Mouse (Mus musculus) liver, adult 2 months (tissue): Measurements from ENCODE around the gene Extl1. TPM values are rescaled to one million over a fixed set of nuclear protein-coding genes. Genes with fewer than 3 reads are reported as not detected.
"Not testable (repeated sequence)": the region's sequence is repeated elsewhere in the genome, so short reads cannot be mapped to it uniquely, and the experiment has no call there.

Source experiments
- DNase-seq: peaks from one replicate; pipeline ENCODE4 v3.0.0-alpha.2; 2011; ENCODE audit warnings: low read depth, low spot score; ENCODE audit errors: extremely low read depth
- H3K27ac ChIP-seq: fragments of 200-500 bp; replicated peaks from 2 replicates; pipeline ENCODE4 v1.5.1; 2012; ENCODE audit warnings: low read depth, mild to moderate bottlenecking, control low read depth, inconsistent platforms, low read length; ENCODE audit not compliant: insufficient read depth
- H3K27me3 ChIP-seq: fragments of 200-500 bp; 2 replicates; pipeline ENCODE4 v1.6.1; 2012; ENCODE audit warnings: mild to moderate bottlenecking, moderate library complexity, low read length, inconsistent platforms; ENCODE audit not compliant: control insufficient read depth, insufficient read depth
- H3K36me3 ChIP-seq: fragments of 200-500 bp; 2 replicates; pipeline ENCODE4 v1.6.1; 2012; ENCODE audit warnings: low read length, inconsistent platforms; ENCODE audit not compliant: control insufficient read depth, insufficient read depth
- H3K4me1 ChIP-seq: fragments of 200-500 bp; 2 replicates; pipeline ENCODE4 v1.6.1; 2011; ENCODE audit warnings: low read length; ENCODE audit not compliant: control insufficient read depth, insufficient read depth
- H3K4me3 ChIP-seq: fragments of 200-500 bp; 2 replicates; pipeline ENCODE4 v1.5.1; 2011; ENCODE audit warnings: low read depth, mild to moderate bottlenecking, control low read depth, low read length, moderate library complexity; ENCODE audit not compliant: insufficient read depth
- H3K79me2 ChIP-seq: fragments of 200-500 bp; 2 replicates; pipeline ENCODE4 v1.6.1; 2012; ENCODE audit warnings: inconsistent platforms, mild to moderate bottlenecking, low read length, moderate library complexity; ENCODE audit not compliant: control insufficient read depth, insufficient read depth
- H3K9ac ChIP-seq: fragments of 200-500 bp; 2 replicates; pipeline ENCODE4 v1.6.1; 2012; ENCODE audit warnings: low read depth, mild to moderate bottlenecking, control low read depth, inconsistent platforms, low read length
- CTCF ChIP-seq: fragments of 200-500 bp; IDR thresholded peaks from 2 replicates; pipeline ENCODE4 v1.5.1; 2011; ENCODE audit warnings: low read depth, low read length, control low read depth
- POLR2A ChIP-seq: fragments of 200-500 bp; IDR thresholded peaks from 2 replicates; pipeline ENCODE4 v1.6.1; 2011; ENCODE audit warnings: low read length, control low read depth; ENCODE audit not compliant: insufficient read depth; ENCODE audit errors: extremely low read depth
- WGBS: fragments of 180-500 bp; shearing (Covaris S2); methylation state at CpG from one replicate; pipeline ENCODE4 v1.1.7; 2018; 5-methylcytosine and 5-hydroxymethylcytosine counted together
- polyA plus RNA-seq: library from polyadenylated mRNA; depleted of rRNA; stranded (reverse); fragments of >200 nt; gene quantifications from 2 replicates; pipeline ENCODE4 v1.2.3, GENCODE M21; 2012; rRNA removed
- total RNA-seq: library from RNA; depleted of rRNA; stranded (reverse); fragments of >200 nt; gene quantifications from 2 replicates; pipeline ENCODE4 v1.2.3, GENCODE M21; 2014; rRNA removed

Extl1 gene
- total RNA-seq (0.47 and 1.6 TPM in 2 replicates), polyA plus RNA-seq (5.6 and 6.6 TPM in 2 replicates)

DNA sequence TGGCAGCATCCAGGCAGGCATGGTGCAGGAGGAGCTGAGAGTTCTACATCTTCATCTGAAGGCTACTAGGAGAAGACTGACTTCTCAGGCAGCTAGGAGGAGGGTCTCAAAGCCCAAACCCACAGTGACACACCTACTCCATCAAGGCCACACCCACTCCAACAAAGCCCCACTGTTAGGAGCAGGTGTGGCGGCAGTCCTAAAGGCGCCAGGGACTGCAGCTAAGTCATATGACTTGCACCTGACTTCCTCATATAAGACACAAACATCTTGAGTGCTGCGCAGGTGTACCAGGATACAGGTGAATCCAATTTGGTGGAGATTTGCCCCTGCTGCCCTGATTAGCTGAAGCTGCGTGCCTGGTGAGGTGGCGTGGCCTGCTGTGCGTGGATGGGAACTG, at the start of gene Extl1:
Extl1 (minus strand) TSS at position 101 of the 400 bp plus-strand sequence.
- H3K36me3 ChIP-seq, H3K79me2 ChIP-seq, H3K4me1 ChIP-seq, DNase-seq, H3K9ac ChIP-seq, H3K27ac ChIP-seq, H3K27me3 ChIP-seq, H3K4me3 ChIP-seq: not testable (repeated sequence)
- WGBS: 100% methylated on average over 2 of the region's 6 CpGs

DNA sequence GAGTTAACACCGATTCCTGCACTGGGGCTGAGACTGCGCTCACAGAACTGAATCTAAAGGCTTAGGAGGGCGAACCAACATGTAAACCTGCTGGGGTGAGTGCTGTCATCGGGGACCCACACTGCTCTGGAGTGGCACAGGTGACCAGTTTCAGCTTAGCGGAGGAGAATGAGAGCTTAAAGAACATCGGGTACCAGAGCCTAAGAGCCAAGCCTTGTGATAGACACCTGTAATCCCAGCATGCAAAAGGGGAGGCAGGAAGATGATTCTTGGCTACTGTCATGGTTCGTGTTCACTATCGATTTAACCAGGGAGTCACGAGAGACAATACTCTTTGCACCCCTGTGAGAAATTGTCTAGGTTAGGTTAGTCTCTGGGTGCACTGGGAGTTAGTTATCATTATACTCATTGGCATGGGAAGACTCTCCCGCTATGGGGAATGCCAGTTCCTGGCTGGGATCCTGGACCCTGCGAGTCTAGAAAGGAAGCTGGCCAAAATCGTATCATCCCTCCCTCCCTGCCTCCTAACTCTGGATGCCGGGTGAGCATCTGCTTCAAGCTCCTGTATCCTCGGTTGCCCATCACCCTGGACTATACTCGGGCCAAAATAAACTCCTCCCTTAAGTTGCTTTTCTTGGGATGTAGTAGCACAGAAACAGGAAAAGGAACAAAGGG, 49.2 kb upstream of the Extl1 start:
- Histone ChIP-seq H3K79me2 (no peaks in the 10 kb centered on the region), H3K9ac (no peak overlapping the region), H3K27me3 (no peaks in the 10 kb centered on the region), H3K4me3 (no peak overlapping the region), H3K36me3 (no peaks in the 10 kb centered on the region), H3K4me1 (no peaks in the 10 kb centered on the region), H3K27ac (no peak overlapping the region)
- TF ChIP-seq POLR2A (no peak), CTCF (no peak)
- 83% methylated on average over 15 of the region's 15 CpGs for WGBS
- no peak for DNase-seq

DNA sequence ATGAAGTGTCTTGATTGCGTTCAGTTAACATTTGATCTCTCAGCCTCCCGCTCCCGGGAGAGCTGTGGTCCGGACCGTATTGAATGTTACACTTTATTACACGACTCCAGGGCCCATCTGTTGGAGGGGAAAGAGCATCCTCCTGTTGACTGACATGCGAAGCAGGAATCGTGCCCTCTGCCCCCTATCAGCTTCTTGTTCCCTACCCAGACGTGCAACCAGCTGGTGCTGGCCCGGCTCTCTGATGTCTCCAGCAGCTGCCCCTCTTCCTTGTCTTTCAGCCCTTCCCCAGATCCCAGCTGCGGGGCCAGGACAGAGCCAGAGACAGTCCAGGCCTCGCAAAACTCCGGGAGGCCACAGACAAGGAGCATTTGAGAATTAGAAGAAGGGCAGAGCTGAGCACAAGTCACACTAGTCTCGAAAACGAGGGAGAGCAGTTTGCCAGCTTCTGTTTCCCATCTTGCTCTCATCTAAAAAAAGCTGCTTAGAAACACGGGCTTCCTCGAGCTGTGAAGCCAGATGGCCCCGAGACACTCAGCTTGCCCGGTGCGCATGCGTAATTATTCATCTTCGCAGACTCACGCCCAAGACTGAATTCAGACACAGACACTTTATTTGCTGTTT, 46.8 kb upstream of the Extl1 start:
- WGBS: 72% methylated on average over 23 of the region's 23 CpGs
- TF ChIP-seq POLR2A: no peak
- TF ChIP-seq CTCF: no peak
- Histone ChIP-seq H3K79me2 (no peaks in the 10 kb centered on the region), H3K9ac (no peak overlapping the region), H3K4me3 (no peak overlapping the region), H3K36me3 (peaks cover 14% of the 10 kb centered on the region), H3K27ac (no peak overlapping the region), H3K4me1 (no peaks in the 10 kb centered on the region), H3K27me3 (no peaks in the 10 kb centered on the region)
- no peak for DNase-seq

DNA sequence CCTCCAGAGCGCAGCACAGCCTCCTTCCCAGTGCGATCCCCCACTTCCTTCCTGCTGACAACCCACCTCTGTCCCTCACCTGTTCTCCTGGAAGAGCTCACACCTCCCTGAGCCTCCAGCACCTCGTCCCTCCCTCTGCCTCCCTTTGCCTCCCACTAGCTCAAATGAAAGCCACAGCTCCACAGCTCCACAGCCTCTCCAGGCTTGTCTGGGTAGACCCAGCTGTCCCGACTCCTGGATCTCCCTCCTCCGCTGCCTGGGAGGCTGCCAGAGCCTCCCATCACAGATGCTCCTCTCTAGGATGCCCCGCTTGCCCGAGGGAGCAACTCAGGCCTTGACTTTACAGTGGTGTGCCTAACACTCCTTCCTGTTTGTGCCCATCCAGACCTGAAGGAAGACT, 41.4 kb upstream of the Extl1 start:
- 90% methylated on average over 7 of the region's 7 CpGs for WGBS
- Histone ChIP-seq H3K4me1 (no peaks in the 10 kb centered on the region), H3K27ac (no peak overlapping the region), H3K4me3 (no peak overlapping the region), H3K79me2 (no peaks in the 10 kb centered on the region), H3K27me3 (no peaks in the 10 kb centered on the region), H3K9ac (no peak overlapping the region), H3K36me3 (peaks cover 32% of the 10 kb centered on the region)
- no peak for TF ChIP-seq CTCF
- TF ChIP-seq POLR2A: no peak
- no peak for DNase-seq

DNA sequence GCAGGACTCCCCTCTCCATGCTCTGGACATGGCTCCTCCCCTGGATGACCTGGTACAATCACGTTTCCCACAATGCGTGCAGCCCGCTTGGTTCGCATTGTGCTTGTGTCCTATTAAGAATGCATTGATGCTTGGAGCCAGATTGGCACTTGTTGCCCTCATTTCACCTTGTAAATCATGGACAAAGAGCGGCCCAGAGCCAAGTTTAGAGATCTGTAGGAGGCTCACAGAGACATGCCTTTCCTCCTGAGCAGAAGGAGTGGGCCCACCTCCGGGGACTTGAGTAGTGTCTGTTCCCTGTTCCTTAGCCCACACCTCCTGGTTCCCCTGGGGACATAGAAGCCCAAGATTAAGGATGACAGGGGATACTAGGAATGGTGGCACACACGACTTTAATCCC, 40.3 kb upstream of the Extl1 start:
- Histone ChIP-seq H3K9ac (no peak overlapping the region), H3K27ac (no peak overlapping the region), H3K27me3 (no peaks in the 10 kb centered on the region), H3K36me3 (peaks cover 35% of the 10 kb centered on the region), H3K4me3 (no peak overlapping the region), H3K79me2 (no peaks in the 10 kb centered on the region), H3K4me1 (no peaks in the 10 kb centered on the region)
- no peak for DNase-seq
- TF ChIP-seq CTCF (no peak), POLR2A (no peak)
- WGBS: 94% methylated on average over 7 of the region's 7 CpGs

DNA sequence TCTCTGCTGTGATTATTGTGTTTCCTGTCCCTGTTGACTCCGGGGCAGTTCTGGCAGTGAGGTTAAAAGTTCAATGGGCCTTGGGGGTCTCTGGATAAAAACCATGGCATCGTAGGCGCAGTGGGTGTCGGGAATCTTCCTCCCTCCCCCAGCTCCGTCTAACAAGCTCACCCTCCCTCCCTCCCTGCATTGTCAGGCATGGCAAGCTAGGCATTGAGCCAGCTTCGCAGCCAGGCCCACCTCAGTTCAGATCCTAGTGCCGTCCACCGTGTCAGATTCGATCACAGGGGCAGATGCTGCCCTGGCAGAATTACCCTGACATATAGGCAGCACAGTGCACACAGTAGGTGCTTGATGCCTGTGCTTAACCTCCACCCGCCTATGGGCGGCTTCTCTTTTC, 38.3 kb upstream of the Extl1 start:
- Histone ChIP-seq H3K9ac (no peak overlapping the region), H3K36me3 (peaks cover 42% of the 10 kb centered on the region), H3K4me1 (no peaks in the 10 kb centered on the region), H3K27me3 (no peaks in the 10 kb centered on the region), H3K79me2 (no peaks in the 10 kb centered on the region), H3K4me3 (no peak overlapping the region), H3K27ac (no peak overlapping the region)
- TF ChIP-seq POLR2A: no peak
- WGBS: 85% methylated on average over 11 of the region's 11 CpGs
- no peak for DNase-seq
